Mouse (Mus musculus) intestine, embryonic 15.5 days (tissue): Measurements from ENCODE around the gene Actn1. TPM values are rescaled to one million over a fixed set of nuclear protein-coding genes. Genes with fewer than 3 reads are reported as not detected.

ENCODE experiments used
- ATAC-seq: fragments of 200-750 bp; cut with Nextera tagmentation; 2 replicates; pipeline ENCODE4 v1.8.0; 2017; ENCODE audit warnings: moderate TSS enrichment, moderate library complexity
- H3K27ac ChIP-seq: fragments of 300-500 bp; sonication (generic); 2 replicates; pipeline ENCODE4 v1.5.1; 2015; ENCODE audit warnings: mild to moderate bottlenecking, inconsistent platforms
- H3K27me3 ChIP-seq: fragments of 300-500 bp; sonication (generic); replicated peaks from 2 replicates; pipeline ENCODE4 v1.6.1; 2015; ENCODE audit warnings: inconsistent platforms
- H3K36me3 ChIP-seq: fragments of 300-500 bp; sonication (generic); 2 replicates; pipeline ENCODE4 v1.6.1; 2015; ENCODE audit warnings: inconsistent platforms
- H3K4me1 ChIP-seq: fragments of 300-500 bp; sonication (generic); replicated peaks from 2 replicates; pipeline ENCODE4 v1.6.1; 2015; ENCODE audit warnings: inconsistent platforms
- H3K4me2 ChIP-seq: fragments of 300-500 bp; sonication (generic); replicated peaks from 2 replicates; pipeline ENCODE4 v1.6.1; 2015; ENCODE audit warnings: mild to moderate bottlenecking, inconsistent platforms
- H3K4me3 ChIP-seq: fragments of 300-500 bp; sonication (generic); replicated peaks from 2 replicates; pipeline ENCODE4 v1.5.1; 2015; ENCODE audit warnings: inconsistent platforms
- H3K9ac ChIP-seq: fragments of 300-500 bp; sonication (generic); 2 replicates; pipeline ENCODE4 v1.6.1; 2015; ENCODE audit warnings: inconsistent platforms
- H3K9me3 ChIP-seq: fragments of 300-500 bp; sonication (generic); 2 replicates; pipeline ENCODE4 v1.6.1; 2016; ENCODE audit warnings: inconsistent platforms
- WGBS: fragments of 180-500 bp; shearing (Covaris S2); methylation state at CpG from one replicate; pipeline ENCODE4 v1.1.7; 2015; 5-methylcytosine and 5-hydroxymethylcytosine counted together
- polyA plus RNA-seq: library from polyadenylated mRNA; unstranded; fragments of >200 nt; fragmentation: Nextera tagmentation; extraction: Ambion mirVana; gene quantifications from 2 replicates; pipeline ENCODE4 v1.2.1, GENCODE M21; 2015

Actn1 gene
- polyA plus RNA-seq, 1 experiment from 2014 or later: 53.6 TPM

DNA sequence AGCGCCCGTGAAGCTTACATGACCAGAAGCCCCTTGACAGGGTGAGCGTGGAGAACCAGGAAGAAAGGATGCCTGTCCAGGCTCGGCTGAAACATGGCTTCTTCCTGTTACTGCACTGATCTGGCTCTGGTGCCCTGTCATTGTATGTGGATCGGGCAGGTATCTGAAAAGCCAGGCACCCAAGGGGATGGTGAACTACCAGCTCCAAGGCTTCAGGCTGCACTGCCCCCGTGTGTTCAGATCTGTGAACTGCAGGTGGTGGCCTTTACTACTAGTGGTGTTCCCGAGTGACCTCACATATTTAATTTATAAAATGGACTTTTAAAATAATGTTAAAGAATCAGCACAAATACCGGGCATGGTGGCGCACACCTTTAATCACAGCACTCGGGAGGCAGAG is 62.8 kb downstream of the Actn1 start:
- peaks cover 29% of the 10 kb centered on the region for H3K36me3 ChIP-seq

DNA sequence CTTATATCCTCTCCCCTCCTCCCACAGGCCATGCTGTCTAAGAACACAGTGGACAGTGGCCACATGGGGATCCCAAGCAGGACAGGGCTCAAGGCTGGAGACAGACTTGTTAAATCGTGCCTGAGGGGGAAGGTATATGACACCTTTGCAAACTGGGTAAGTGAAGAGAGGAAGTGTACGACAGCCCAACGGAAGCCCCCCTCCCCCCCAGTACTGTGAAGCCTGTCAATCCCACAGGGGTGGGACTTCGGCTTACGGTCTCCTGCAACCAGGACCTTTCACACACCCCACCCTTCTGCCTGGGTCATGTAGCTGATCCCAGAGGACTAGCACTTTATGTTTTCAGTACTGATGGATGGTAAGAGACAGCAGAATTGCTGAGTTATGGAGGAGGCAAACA is 68.4 kb downstream of the Actn1 start:
- H3K9me3 ChIP-seq: no peaks in the 10 kb centered on the region
- H3K4me3 ChIP-seq: no peak overlapping the region
- peaks cover 45% of the 10 kb centered on the region for H3K36me3 ChIP-seq
- H3K4me2 ChIP-seq: no peak overlapping the region
- H3K27ac ChIP-seq: no peak overlapping the region
- WGBS: 80% methylated on average over 5 of the region's 5 CpGs
- H3K4me1 ChIP-seq: no peaks in the 10 kb centered on the region
- no peaks in the 10 kb centered on the region for H3K27me3 ChIP-seq
- H3K9ac ChIP-seq: no peak overlapping the region
- no peak for ATAC-seq

More for the DNA sequence above, 62.8 kb downstream of the Actn1 start:
- 78% methylated on average over 10 of the region's 10 CpGs for WGBS
- Histone ChIP-seq H3K4me2 (no peak overlapping the region), H3K27me3 (no peaks in the 10 kb centered on the region), H3K4me1 (no peaks in the 10 kb centered on the region), H3K27ac (no peak overlapping the region), H3K9me3 (no peaks in the 10 kb centered on the region), H3K9ac (no peak overlapping the region), H3K4me3 (no peak overlapping the region)
- no peak for ATAC-seq

DNA sequence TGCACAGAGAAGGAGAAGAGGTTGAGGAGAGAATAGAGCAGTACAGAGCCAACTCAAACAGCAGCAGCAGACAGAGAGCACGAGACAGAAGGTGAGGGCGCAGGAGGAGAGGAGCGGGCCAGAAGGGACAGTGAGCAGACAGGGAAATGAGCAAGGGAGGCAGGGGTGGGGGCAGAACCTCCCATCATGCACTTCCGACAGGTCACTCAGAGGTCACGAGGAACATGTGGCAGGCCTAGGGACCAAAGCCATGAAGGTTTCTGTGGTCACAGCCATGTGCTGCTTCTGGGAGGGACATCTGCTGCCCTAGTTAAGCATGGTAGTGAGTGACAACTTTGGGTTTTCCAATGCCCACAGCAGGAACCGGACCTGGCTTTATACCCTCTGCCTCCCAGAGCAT is 68.8 kb downstream of the Actn1 start:
- H3K9me3 ChIP-seq: no peaks in the 10 kb centered on the region
- H3K27me3 ChIP-seq: no peaks in the 10 kb centered on the region
- no peak overlapping the region for H3K27ac ChIP-seq
- no peak overlapping the region for H3K4me3 ChIP-seq
- no peak overlapping the region for H3K9ac ChIP-seq
- no peak overlapping the region for H3K4me2 ChIP-seq
- H3K4me1 ChIP-seq: no peaks in the 10 kb centered on the region
- no peak for ATAC-seq
- 82% methylated on average over 6 of the region's 6 CpGs for WGBS
- H3K36me3 ChIP-seq: peaks cover 44% of the 10 kb centered on the region

DNA sequence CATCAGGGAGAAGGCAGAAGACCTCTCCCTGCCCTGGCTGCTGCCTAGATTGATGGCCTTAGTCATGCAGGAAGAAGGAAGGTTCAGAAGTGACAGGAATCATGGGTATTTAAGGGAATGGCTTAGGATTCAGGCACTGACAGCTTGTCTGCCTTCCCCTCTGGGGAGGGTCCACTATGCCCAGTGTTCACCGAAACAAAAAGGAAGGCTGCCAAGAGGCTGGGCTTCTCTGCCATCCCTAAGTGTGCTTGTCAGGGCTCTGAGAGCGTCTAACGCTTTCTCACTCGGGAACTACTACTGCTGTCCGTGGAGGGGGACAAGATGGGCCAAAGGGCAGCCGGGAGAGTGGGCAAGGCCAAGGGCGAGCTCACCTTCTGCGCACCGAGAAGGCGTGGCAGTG is 69.3 kb downstream of the Actn1 start:
- Histone ChIP-seq H3K27me3 (no peaks in the 10 kb centered on the region), H3K4me2 (no peak overlapping the region), H3K4me1 (no peaks in the 10 kb centered on the region), H3K4me3 (no peak overlapping the region), H3K36me3 (peaks cover 43% of the 10 kb centered on the region), H3K9me3 (no peaks in the 10 kb centered on the region), H3K27ac (no peak overlapping the region), H3K9ac (no peak overlapping the region)
- ATAC-seq: no peak
- WGBS: 84% methylated on average over 10 of the region's 10 CpGs

DNA sequence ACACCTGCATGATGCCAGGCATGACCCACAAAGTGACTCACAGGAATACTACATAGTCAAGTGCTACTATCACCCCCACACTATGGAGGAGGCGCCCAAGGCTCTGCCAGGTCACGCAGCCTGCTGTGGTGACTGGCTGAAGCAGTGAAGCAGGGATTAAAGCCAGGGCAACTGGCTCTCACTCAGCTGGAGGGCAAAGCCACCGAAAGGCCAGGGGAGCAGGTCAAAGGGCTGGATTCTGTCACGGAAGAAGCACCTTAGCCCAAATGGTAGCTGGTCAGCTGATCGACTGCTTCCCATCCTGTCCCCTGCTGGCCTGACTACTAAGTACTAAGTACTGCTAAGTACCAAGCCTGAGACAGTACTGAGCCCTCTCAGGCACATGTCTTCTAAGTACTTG is 76.1 kb downstream of the Actn1 start:
- Histone ChIP-seq H3K4me2 (no peak overlapping the region), H3K27ac (no peak overlapping the region)
- WGBS: 89% methylated on average over 5 of the region's 5 CpGs

DNA sequence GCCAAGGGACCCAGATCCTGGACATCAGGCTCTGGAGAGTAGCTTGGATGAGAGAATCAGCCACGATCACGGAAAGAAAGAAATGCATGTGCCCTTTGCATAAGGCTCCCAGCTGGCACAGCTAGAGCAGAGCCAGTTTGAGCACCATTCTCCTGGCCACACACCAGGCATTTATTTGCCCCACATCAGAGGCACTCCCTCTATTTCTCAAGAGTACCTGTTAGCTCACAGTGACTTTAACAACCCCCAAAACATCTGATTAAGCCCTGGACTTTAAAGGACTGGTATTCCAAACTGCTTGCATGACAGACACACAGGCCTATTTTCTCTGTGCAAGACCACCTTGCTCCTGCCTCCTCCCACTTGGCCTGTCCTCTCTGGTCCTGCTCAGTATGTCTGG is 78.3 kb downstream of the Actn1 start:
- Histone ChIP-seq H3K27me3 (no peaks in the 10 kb centered on the region), H3K36me3 (peaks cover 58% of the 10 kb centered on the region), H3K9ac (no peak overlapping the region), H3K4me3 (no peak overlapping the region), H3K4me2 (no peak overlapping the region), H3K9me3 (no peaks in the 10 kb centered on the region), H3K4me1 (no peaks in the 10 kb centered on the region), H3K27ac (no peak overlapping the region)
- no peak for ATAC-seq
- 91% methylated on average over 2 of the region's 2 CpGs for WGBS

More for the DNA sequence above, 76.1 kb downstream of the Actn1 start:
- Histone ChIP-seq H3K27me3 (no peaks in the 10 kb centered on the region), H3K4me3 (no peak overlapping the region), H3K9me3 (no peaks in the 10 kb centered on the region), H3K9ac (no peak overlapping the region), H3K36me3 (peaks cover 46% of the 10 kb centered on the region), H3K4me1 (no peaks in the 10 kb centered on the region)
- no peak for ATAC-seq

DNA sequence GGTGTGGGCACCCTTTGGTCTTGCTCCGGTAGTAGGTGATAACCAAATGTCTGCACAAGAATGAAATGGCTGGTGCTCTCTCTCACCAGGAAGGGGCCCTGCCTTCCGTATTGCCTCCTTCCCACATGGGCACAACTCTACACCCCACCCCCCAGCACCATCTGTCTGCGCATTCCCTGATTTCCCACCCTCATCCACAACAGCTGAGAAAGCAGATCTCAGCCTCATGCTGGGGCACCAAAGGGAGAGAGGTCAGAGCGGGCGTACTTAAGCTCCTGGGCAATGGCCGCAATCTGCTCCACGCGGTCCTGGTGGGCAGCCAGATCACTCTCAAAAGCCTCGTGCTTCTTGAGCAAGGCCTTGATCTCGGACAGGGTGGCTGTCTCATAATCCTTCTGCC is 82.1 kb downstream of the Actn1 start:
- WGBS: 90% methylated on average over 10 of the region's 10 CpGs
- no peak overlapping the region for H3K9ac ChIP-seq
- H3K36me3 ChIP-seq: peaks cover 57% of the 10 kb centered on the region
- no peaks in the 10 kb centered on the region for H3K4me1 ChIP-seq
- H3K4me3 ChIP-seq: no peak overlapping the region
- no peak overlapping the region for H3K4me2 ChIP-seq
- H3K9me3 ChIP-seq: no peaks in the 10 kb centered on the region
- H3K27me3 ChIP-seq: no peaks in the 10 kb centered on the region
- H3K27ac ChIP-seq: no peak overlapping the region
- no peak for ATAC-seq

DNA sequence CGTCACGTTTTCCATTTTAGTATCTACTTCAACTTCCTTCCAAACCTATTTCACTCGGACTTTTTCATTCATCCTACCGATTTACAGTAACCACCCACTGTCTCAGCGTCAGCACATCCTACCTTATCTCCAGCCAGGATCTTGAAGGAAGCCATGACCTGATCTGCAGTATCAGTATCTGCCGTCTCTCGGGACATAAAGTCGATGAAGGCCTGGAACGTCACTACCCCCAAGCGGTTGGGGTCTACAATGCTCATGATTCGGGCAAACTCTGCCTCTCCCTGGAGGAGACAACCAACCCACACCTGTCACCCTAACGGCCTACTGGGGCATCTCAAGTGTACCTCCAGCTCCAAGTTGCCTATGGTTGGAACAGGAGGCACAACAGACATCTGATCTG is 91.4 kb downstream of the Actn1 start:
- Histone ChIP-seq H3K27me3 (no peaks in the 10 kb centered on the region), H3K4me2 (peak overlapping the region; percentile 45), H3K4me3 (no peak overlapping the region), H3K4me1 (0 out of 2 replicates have a peak, but pooled peaks cover 2% of the 10 kb centered on the region), H3K9ac (no peak overlapping the region), H3K36me3 (peaks cover 39% of the 10 kb centered on the region), H3K27ac (no peak overlapping the region), H3K9me3 (no peaks in the 10 kb centered on the region)
- ATAC-seq: 0 out of 2 replicates have a peak, but pooled peaks have one; percentile 3
- 52% methylated on average over 12 of the region's 12 CpGs for WGBS

DNA sequence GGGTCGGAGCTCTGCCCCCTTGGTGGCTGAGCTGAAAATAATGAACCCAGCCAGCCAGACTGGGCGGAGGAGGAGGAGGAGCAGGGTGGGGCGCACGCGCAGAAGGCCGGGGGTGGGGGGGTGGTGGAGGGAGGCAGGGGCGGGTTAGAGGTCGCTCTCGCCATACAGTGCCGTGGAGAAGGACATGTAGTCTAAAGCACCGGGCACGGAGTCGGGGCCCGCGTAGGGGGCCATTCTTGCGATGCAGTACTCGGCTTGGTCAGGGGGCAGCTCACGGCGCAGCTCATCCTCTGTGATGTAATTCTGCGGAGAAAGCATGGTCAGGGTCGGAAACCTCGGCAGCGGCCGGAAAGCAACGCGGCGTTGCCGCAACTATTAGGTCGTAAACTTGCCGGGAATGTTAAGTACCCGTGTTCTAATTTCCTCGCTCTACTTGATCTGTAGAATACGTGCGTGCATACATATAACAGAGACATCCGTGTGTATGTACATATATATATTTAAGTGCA is 91.9 kb downstream of the Actn1 start:
- WGBS: 18% methylated on average over 35 of the region's 35 CpGs
- Histone ChIP-seq H3K27me3 (no peaks in the 10 kb centered on the region), H3K27ac (peak overlapping the region; percentile 76), H3K36me3 (peaks cover 38% of the 10 kb centered on the region), H3K4me2 (peak overlapping the region; percentile 45), H3K4me1 (0 out of 2 replicates have a peak, but pooled peaks cover 2% of the 10 kb centered on the region), H3K4me3 (peak overlapping the region; percentile 56), H3K9ac (peak overlapping the region; percentile 54), H3K9me3 (no peaks in the 10 kb centered on the region)
- peak; percentile 84 for ATAC-seq

DNA sequence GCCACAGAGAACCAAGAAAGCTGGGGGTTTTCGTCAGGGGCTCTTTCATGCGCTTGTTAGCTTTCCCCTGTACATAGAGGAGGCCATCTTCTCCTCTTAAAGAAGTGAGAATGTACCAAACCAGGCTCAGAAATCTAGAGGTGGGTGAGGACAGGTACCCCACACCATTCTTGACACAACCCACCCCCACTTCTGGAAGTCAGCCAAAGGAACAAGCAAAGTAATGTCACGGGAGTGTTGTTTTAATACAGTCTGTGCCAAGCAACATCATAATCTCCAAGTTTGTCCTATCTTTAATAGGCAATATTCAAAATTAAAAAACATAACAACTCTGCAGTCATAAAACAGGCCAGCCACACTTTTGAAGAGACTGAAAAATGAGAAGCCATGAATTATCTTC is 92.8 kb downstream of the Actn1 start:
- WGBS: 81% methylated on average over 3 of the region's 3 CpGs

DNA sequence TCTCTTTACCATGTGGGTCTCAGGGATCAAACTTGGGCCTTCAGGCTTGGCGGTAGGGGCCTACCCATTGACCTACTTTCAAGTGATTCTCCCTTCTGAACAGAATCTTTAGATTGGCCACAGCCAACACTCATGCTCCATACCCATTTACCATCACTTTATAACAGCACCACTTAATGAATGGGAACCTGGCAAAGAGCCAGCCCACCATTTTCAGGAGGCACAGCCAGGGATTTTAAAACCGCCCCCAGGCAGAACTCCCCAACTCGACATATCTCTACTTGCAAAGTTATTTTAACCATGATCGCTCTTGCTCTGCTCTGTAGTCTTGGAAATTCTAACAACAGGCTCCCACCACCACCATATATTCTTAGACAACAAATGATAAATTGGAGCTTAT is 93.5 kb downstream of the Actn1 start:
- H3K36me3 ChIP-seq: peaks cover 30% of the 10 kb centered on the region
- no peak overlapping the region for H3K4me2 ChIP-seq
- H3K4me1 ChIP-seq: 0 out of 2 replicates have a peak, but pooled peaks cover 2% of the 10 kb centered on the region
- H3K27ac ChIP-seq: no peak overlapping the region
- no peak for ATAC-seq
- H3K27me3 ChIP-seq: no peaks in the 10 kb centered on the region
- 86% methylated on average over 4 of the region's 4 CpGs for WGBS
- no peak overlapping the region for H3K9ac ChIP-seq
- H3K9me3 ChIP-seq: no peaks in the 10 kb centered on the region
- H3K4me3 ChIP-seq: no peak overlapping the region

More for the DNA sequence above, 92.8 kb downstream of the Actn1 start:
- H3K4me3 ChIP-seq: no peak overlapping the region
- H3K9ac ChIP-seq: no peak overlapping the region
- H3K4me2 ChIP-seq: no peak overlapping the region
- H3K27ac ChIP-seq: no peak overlapping the region
- H3K27me3 ChIP-seq: no peaks in the 10 kb centered on the region
- no peaks in the 10 kb centered on the region for H3K9me3 ChIP-seq
- peaks cover 33% of the 10 kb centered on the region for H3K36me3 ChIP-seq
- 0 out of 2 replicates have a peak, but pooled peaks cover 2% of the 10 kb centered on the region for H3K4me1 ChIP-seq
- ATAC-seq: no peak

DNA sequence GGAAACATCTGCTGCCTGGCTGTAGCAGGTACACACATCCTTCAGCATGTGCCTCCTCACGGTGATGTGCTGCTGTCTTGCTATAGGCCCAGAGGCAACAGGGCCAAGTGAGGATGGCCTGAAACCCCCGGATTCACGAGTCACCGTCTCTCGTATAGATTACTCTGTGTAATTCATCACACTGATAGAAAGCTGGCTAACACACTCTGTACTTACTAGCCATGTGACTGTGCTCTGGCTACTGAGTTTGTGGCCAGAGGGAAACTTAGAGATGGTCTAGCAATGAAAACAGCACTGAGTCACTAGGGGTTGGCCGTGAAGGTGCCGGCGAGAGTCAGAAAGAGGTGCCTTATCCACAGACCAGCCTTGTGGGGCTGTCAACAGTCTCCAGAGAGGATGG is 95.6 kb downstream of the Actn1 start:
- no peaks in the 10 kb centered on the region for H3K27me3 ChIP-seq
- H3K4me1 ChIP-seq: 0 out of 2 replicates have a peak, but pooled peaks cover 2% of the 10 kb centered on the region
- no peak overlapping the region for H3K27ac ChIP-seq
- WGBS: 86% methylated on average over 8 of the region's 8 CpGs
- H3K36me3 ChIP-seq: peaks cover 13% of the 10 kb centered on the region; the same call in 1 of the 2 replicates
- no peak overlapping the region for H3K4me3 ChIP-seq
- no peak for ATAC-seq
- no peak overlapping the region for H3K4me2 ChIP-seq
- H3K9me3 ChIP-seq: no peaks in the 10 kb centered on the region
- no peak overlapping the region for H3K9ac ChIP-seq

DNA sequence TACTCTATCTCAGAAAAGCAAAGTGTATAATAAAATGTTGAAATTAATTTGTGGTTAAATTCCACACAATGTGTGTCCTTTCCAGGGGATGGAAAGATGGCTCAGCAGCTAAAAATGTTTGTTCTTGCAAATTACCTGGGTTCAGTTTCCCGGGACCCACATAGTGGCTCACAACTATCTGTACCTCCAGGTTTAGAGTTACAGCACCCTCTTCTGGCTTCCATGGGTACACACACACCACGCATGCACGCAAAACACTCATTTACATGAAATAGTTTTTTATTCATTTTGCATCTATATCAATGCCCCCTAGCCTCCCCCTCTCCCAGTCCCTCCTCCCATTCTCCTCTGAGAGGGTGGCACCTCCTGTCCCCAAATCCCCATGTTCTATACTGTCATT is 97.7 kb downstream of the Actn1 start:
- 78% methylated on average over 3 of the region's 3 CpGs for WGBS
- Histone ChIP-seq H3K4me2 (no peak overlapping the region), H3K36me3 (peaks cover 10% of the 10 kb centered on the region; the same call in 1 of the 2 replicates), H3K27me3 (no peaks in the 10 kb centered on the region), H3K4me3 (no peak overlapping the region), H3K4me1 (no peaks in the 10 kb centered on the region), H3K27ac (no peak overlapping the region), H3K9ac (no peak overlapping the region), H3K9me3 (no peaks in the 10 kb centered on the region)
- no peak for ATAC-seq
